Mouse (Mus musculus) hindbrain, embryonic 13.5 days (tissue): ENCODE measurements around the gene Cmtm8. TPM values are rescaled to one million over a fixed set of nuclear protein-coding genes. Genes with fewer than 3 reads are reported as not detected.

ENCODE experiments used
- ATAC-seq: fragments of 200-750 bp; cut with Nextera tagmentation; 2 replicates; pipeline ENCODE4 v1.8.0; 2017; ENCODE audit warnings: moderate TSS enrichment; ENCODE audit not compliant: low FRiP score
- H3K27ac ChIP-seq: fragments of 300-500 bp; sonication (generic); 2 replicates; pipeline ENCODE4 v1.5.1; 2015; ENCODE audit warnings: inconsistent platforms, mild to moderate bottlenecking, moderate library complexity
- H3K27me3 ChIP-seq: fragments of 300-500 bp; sonication (generic); 2 replicates; pipeline ENCODE4 v1.6.1; 2015; ENCODE audit warnings: mild to moderate bottlenecking, inconsistent platforms
- H3K36me3 ChIP-seq: fragments of 300-500 bp; sonication (generic); 2 replicates; pipeline ENCODE4 v1.6.1; 2015; ENCODE audit warnings: mild to moderate bottlenecking, inconsistent platforms
- H3K4me1 ChIP-seq: fragments of 300-500 bp; sonication (generic); replicated peaks from 2 replicates; pipeline ENCODE4 v1.6.1; 2015; ENCODE audit warnings: inconsistent platforms
- H3K4me2 ChIP-seq: fragments of 300-500 bp; sonication (generic); 2 replicates; pipeline ENCODE4 v1.6.1; 2015; ENCODE audit warnings: inconsistent platforms, mild to moderate bottlenecking, moderate library complexity
- H3K4me3 ChIP-seq: fragments of 300-500 bp; sonication (generic); 2 replicates; pipeline ENCODE4 v1.5.1; 2015; ENCODE audit warnings: mild to moderate bottlenecking, inconsistent platforms
- H3K9ac ChIP-seq: fragments of 300-500 bp; sonication (generic); 2 replicates; pipeline ENCODE4 v1.6.1; 2015; ENCODE audit warnings: mild to moderate bottlenecking, inconsistent platforms
- H3K9me3 ChIP-seq: fragments of 300-500 bp; sonication (generic); 2 replicates; pipeline ENCODE4 v1.6.1; 2016; ENCODE audit warnings: inconsistent platforms
- WGBS: fragments of 180-500 bp; shearing (Covaris S2); methylation state at CpG from one replicate; pipeline ENCODE4 v1.1.7; 2015; 5-methylcytosine and 5-hydroxymethylcytosine counted together
- polyA plus RNA-seq: library from polyadenylated mRNA; unstranded; fragments of >200 nt; fragmentation: Nextera tagmentation; extraction: Ambion mirVana; gene quantifications from 2 replicates; pipeline ENCODE4 v1.2.1, GENCODE M21; 2015

Gene Cmtm8
- polyA plus RNA-seq, 1 experiment from 2014 or later = 15.8 TPM

GRCm38 (mm10) chr9:114816121-114816520 is 27.8 kb downstream of the Cmtm8 start:
- Histone ChIP-seq H3K4me3 (no peak overlapping the region), H3K27ac (no peak overlapping the region), H3K9me3 (no peaks in the 10 kb centered on the region), H3K9ac (no peak overlapping the region), H3K4me1 (no peaks in the 10 kb centered on the region), H3K4me2 (no peak overlapping the region), H3K27me3 (no peaks in the 10 kb centered on the region), H3K36me3 (no peaks in the 10 kb centered on the region)
- ATAC-seq = no peak
- WGBS = 97% methylated on average over 7 of the region's 7 CpGs

- H3K4me3 ChIP-seq = no peak overlapping the region
- 84% methylated on average over 4 of the region's 4 CpGs for WGBS
- no peak overlapping the region for H3K9ac ChIP-seq
- H3K27ac ChIP-seq = no peak overlapping the region
- ATAC-seq = no peak
- H3K27me3 ChIP-seq = no peaks in the 10 kb centered on the region
- no peaks in the 10 kb centered on the region for H3K9me3 ChIP-seq
- H3K36me3 ChIP-seq = no peaks in the 10 kb centered on the region
- H3K4me2 ChIP-seq = no peak overlapping the region
- H3K4me1 ChIP-seq = no peaks in the 10 kb centered on the region
Observed at GRCm38 (mm10) chr9:114815315-114815714, 28.6 kb downstream of the Cmtm8 start.

- Histone ChIP-seq H3K27ac (no peak overlapping the region), H3K4me1 (no peaks in the 10 kb centered on the region), H3K36me3 (no peaks in the 10 kb centered on the region), H3K9me3 (no peaks in the 10 kb centered on the region), H3K27me3 (no peaks in the 10 kb centered on the region), H3K4me2 (no peak overlapping the region), H3K9ac (no peak overlapping the region), H3K4me3 (no peak overlapping the region)
- ATAC-seq = no peak
- 91% methylated on average over 4 of the region's 4 CpGs for WGBS
Observed at GRCm38 (mm10) chr9:114812001-114812400, 32.0 kb downstream of the Cmtm8 start.

GRCm38 (mm10) chr9:114810837-114811236 is 33.1 kb downstream of the Cmtm8 start:
- no peak overlapping the region for H3K4me2 ChIP-seq
- H3K36me3 ChIP-seq = no peaks in the 10 kb centered on the region
- no peak for ATAC-seq
- H3K27me3 ChIP-seq = no peaks in the 10 kb centered on the region
- H3K4me1 ChIP-seq = 0 out of 2 replicates have a peak, but pooled peaks cover under 1% of the 10 kb centered on the region
- no peaks in the 10 kb centered on the region for H3K9me3 ChIP-seq
- no peak overlapping the region for H3K27ac ChIP-seq
- H3K4me3 ChIP-seq = no peak overlapping the region
- WGBS = 84% methylated on average over 11 of the region's 11 CpGs
- H3K9ac ChIP-seq = no peak overlapping the region

GRCm38 (mm10) chr9:114808671-114809070 is 35.3 kb downstream of the Cmtm8 start:
- no peak overlapping the region for H3K27ac ChIP-seq
- H3K27me3 ChIP-seq = no peaks in the 10 kb centered on the region
- 91% methylated on average over 5 of the region's 5 CpGs for WGBS
- no peak overlapping the region for H3K4me2 ChIP-seq
- no peak for ATAC-seq
- no peak overlapping the region for H3K9ac ChIP-seq
- peaks cover 12% of the 10 kb centered on the region for H3K4me1 ChIP-seq
- no peaks in the 10 kb centered on the region for H3K9me3 ChIP-seq
- H3K4me3 ChIP-seq = no peak overlapping the region
- no peaks in the 10 kb centered on the region for H3K36me3 ChIP-seq

- H3K4me3 ChIP-seq = no peak overlapping the region
- no peak overlapping the region for H3K9ac ChIP-seq
- 68% methylated on average over 8 of the region's 8 CpGs for WGBS
- no peak overlapping the region for H3K27ac ChIP-seq
- ATAC-seq = no peak
- H3K36me3 ChIP-seq = no peaks in the 10 kb centered on the region
- no peaks in the 10 kb centered on the region for H3K9me3 ChIP-seq
- H3K4me1 ChIP-seq = peaks cover 12% of the 10 kb centered on the region
- 0 out of 2 replicates have a peak, but pooled peaks cover 1% of the 10 kb centered on the region for H3K27me3 ChIP-seq
- H3K4me2 ChIP-seq = no peak overlapping the region
Observed at GRCm38 (mm10) chr9:114807261-114807660, 36.7 kb downstream of the Cmtm8 start.

- Histone ChIP-seq H3K4me3 (no peak overlapping the region), H3K9me3 (no peaks in the 10 kb centered on the region), H3K27me3 (peaks cover 9% of the 10 kb centered on the region; the same call in 1 of the 2 replicates), H3K9ac (no peak overlapping the region), H3K4me1 (peaks cover 18% of the 10 kb centered on the region), H3K4me2 (no peak overlapping the region), H3K27ac (no peak overlapping the region), H3K36me3 (no peaks in the 10 kb centered on the region)
- WGBS = 53% methylated on average over 19 of the region's 19 CpGs
- ATAC-seq = peak; percentile 43; the same call in 1 of the 2 replicates
Observed at GRCm38 (mm10) chr9:114805151-114805671, 38.7 kb downstream of the Cmtm8 start.

GRCm38 (mm10) chr9:114802191-114802590 is 41.8 kb downstream of the Cmtm8 start:
- ATAC-seq = no peak

GRCm38 (mm10) chr9:114801301-114801700 is 42.7 kb downstream of the Cmtm8 start:
- no peak overlapping the region for H3K4me3 ChIP-seq
- H3K4me1 ChIP-seq = peaks cover 37% of the 10 kb centered on the region
- no peaks in the 10 kb centered on the region for H3K36me3 ChIP-seq
- WGBS = 10% methylated on average over 15 of the region's 15 CpGs
- no peak for ATAC-seq
- H3K27ac ChIP-seq = no peak overlapping the region
- peaks cover 9% of the 10 kb centered on the region; the same call in 1 of the 2 replicates for H3K27me3 ChIP-seq
- H3K4me2 ChIP-seq = no peak overlapping the region
- H3K9ac ChIP-seq = no peak overlapping the region
- no peaks in the 10 kb centered on the region for H3K9me3 ChIP-seq

More at GRCm38 (mm10) chr9:114802191-114802590, 41.8 kb downstream of the Cmtm8 start:
- Histone ChIP-seq H3K9ac (no peak overlapping the region), H3K27me3 (peaks cover 9% of the 10 kb centered on the region; the same call in 1 of the 2 replicates), H3K4me2 (no peak overlapping the region), H3K4me3 (no peak overlapping the region), H3K27ac (no peak overlapping the region), H3K4me1 (peaks cover 33% of the 10 kb centered on the region), H3K36me3 (no peaks in the 10 kb centered on the region), H3K9me3 (no peaks in the 10 kb centered on the region)
- 88% methylated on average over 1 of the region's 1 CpGs for WGBS

GRCm38 (mm10) chr9:114799498-114800107 is 44.4 kb downstream of the Cmtm8 start:
- Histone ChIP-seq H3K27me3 (peaks cover 9% of the 10 kb centered on the region; the same call in 1 of the 2 replicates), H3K9ac (no peak overlapping the region), H3K4me3 (no peak overlapping the region), H3K4me2 (no peak overlapping the region), H3K36me3 (no peaks in the 10 kb centered on the region), H3K9me3 (no peaks in the 10 kb centered on the region), H3K27ac (no peak overlapping the region), H3K4me1 (peaks cover 25% of the 10 kb centered on the region)
- no peak for ATAC-seq
- WGBS = 16% methylated on average over 10 of the region's 10 CpGs

- 28% methylated on average over 6 of the region's 6 CpGs for WGBS
Observed at GRCm38 (mm10) chr9:114798845-114799244, 45.1 kb downstream of the Cmtm8 start.

GRCm38 (mm10) chr9:114797329-114798004 is 46.5 kb downstream of the Cmtm8 start:
- Histone ChIP-seq H3K4me2 (no peak overlapping the region), H3K9ac (0 out of 2 replicates have a peak overlapping the region, but pooled peaks have one; percentile 25), H3K4me3 (no peak overlapping the region), H3K27me3 (peaks cover 9% of the 10 kb centered on the region; the same call in 1 of the 2 replicates), H3K27ac (peak overlapping the region; percentile 23; the same call in 1 of the 2 replicates), H3K4me1 (peaks cover 25% of the 10 kb centered on the region), H3K9me3 (no peaks in the 10 kb centered on the region), H3K36me3 (no peaks in the 10 kb centered on the region)
- peak; percentile 77 for ATAC-seq
- WGBS = 46% methylated on average over 11 of the region's 11 CpGs

More at GRCm38 (mm10) chr9:114798845-114799244, 45.1 kb downstream of the Cmtm8 start:
- no peak overlapping the region for H3K4me3 ChIP-seq
- no peaks in the 10 kb centered on the region for H3K9me3 ChIP-seq
- no peak overlapping the region for H3K27ac ChIP-seq
- H3K36me3 ChIP-seq = no peaks in the 10 kb centered on the region
- no peak for ATAC-seq
- no peak overlapping the region for H3K9ac ChIP-seq
- H3K4me1 ChIP-seq = peaks cover 25% of the 10 kb centered on the region
- H3K4me2 ChIP-seq = no peak overlapping the region
- H3K27me3 ChIP-seq = peaks cover 9% of the 10 kb centered on the region; the same call in 1 of the 2 replicates
